Mouse (Mus musculus) G1E-ER4 (cell line): ENCODE measurements around the gene Ccdc163. TPM values are rescaled to one million over a fixed set of nuclear protein-coding genes. Genes with fewer than 3 reads are reported as not detected.

Experiments used
- GATA1 ChIP-seq: IDR thresholded peaks from one replicate; pipeline ENCODE4 v1.8.0; 2012; ENCODE audit warnings: low read length, inconsistent platforms
- polyA plus RNA-seq: library from polyadenylated mRNA; stranded (reverse); fragments of >175 nt; gene quantifications from 2 replicates; pipeline ENCODE4 v1.2.3, GENCODE M21; 2012

Gene Ccdc163
- 2.8 and 2.9 TPM in 2 replicates for polyA plus RNA-seq

GRCm38 (mm10) chr4:116708201-116708764 is at the start of gene Ccdc163, which contains the start of gene Mmachc:
Gene Ccdc163 (plus strand): TSS chr4:116708509.
Gene Mmachc (minus strand): TSS chr4:116708406.
- TF ChIP-seq GATA1 = no peak

- no peak for TF ChIP-seq GATA1
Observed at GRCm38 (mm10) chr4:116659474-116659873, 48.8 kb upstream of the Ccdc163 start.

- no peak for TF ChIP-seq GATA1
Observed at GRCm38 (mm10) chr4:116660829-116661228, 47.5 kb upstream of the Ccdc163 start.

GRCm38 (mm10) chr4:116661998-116662397 is 46.3 kb upstream of the Ccdc163 start:
- no peak for TF ChIP-seq GATA1

- TF ChIP-seq GATA1 = no peak
Observed at GRCm38 (mm10) chr4:116666625-116667024, 41.7 kb upstream of the Ccdc163 start.

GRCm38 (mm10) chr4:116668145-116668544 is 40.2 kb upstream of the Ccdc163 start:
- no peak for TF ChIP-seq GATA1

GRCm38 (mm10) chr4:116669291-116669690 is 39.0 kb upstream of the Ccdc163 start:
- TF ChIP-seq GATA1 = no peak

GRCm38 (mm10) chr4:116672785-116673184 is 35.5 kb upstream of the Ccdc163 start:
- no peak for TF ChIP-seq GATA1

- TF ChIP-seq GATA1 = no peak
Observed at GRCm38 (mm10) chr4:116676027-116676426, 32.3 kb upstream of the Ccdc163 start.

GRCm38 (mm10) chr4:116677808-116678207 is 30.5 kb upstream of the Ccdc163 start:
- TF ChIP-seq GATA1 = no peak

- no peak for TF ChIP-seq GATA1
Observed at GRCm38 (mm10) chr4:116679141-116679540, 29.2 kb upstream of the Ccdc163 start.

- TF ChIP-seq GATA1 = peak; percentile 97
Observed at GRCm38 (mm10) chr4:116683957-116684356, 24.4 kb upstream of the Ccdc163 start.

GRCm38 (mm10) chr4:116684665-116685064 is 23.6 kb upstream of the Ccdc163 start:
- TF ChIP-seq GATA1 = no peak

- TF ChIP-seq GATA1 = no peak
Observed at GRCm38 (mm10) chr4:116685402-116686061, 22.8 kb upstream of the Ccdc163 start, which contains the start of gene Prdx1. Gene Prdx1 (plus strand): TSS chr4:116685544.

- no peak for TF ChIP-seq GATA1
Observed at GRCm38 (mm10) chr4:116687041-116687440, 21.3 kb upstream of the Ccdc163 start.

GRCm38 (mm10) chr4:116689309-116689876 is 18.9 kb upstream of the Ccdc163 start:
- no peak for TF ChIP-seq GATA1

GRCm38 (mm10) chr4:116692146-116692545 is 16.2 kb upstream of the Ccdc163 start:
- TF ChIP-seq GATA1 = no peak
